ENCODE assay signal across 12 mouse cellular contexts in genomic region chr3:41360231-41360630, GRCm38 (mm10).
DNase-seq lines count a peak whose midpoint lies in the region; ATAC-seq lines count a peak whose summit lies in the region.
"Had no signal": no experiment of that assay in that cellular context is flagged by ENCODE, and none has a peak within 500 bp of the region (broad histone marks: within the 10 kb centered on the region; RNA-seq: fewer than 3 reads in every experiment).

No protein-coding gene starts in this region.

- no peak overlapping the region for H3K27ac ChIP-seq in embryonic facial prominence, embryonic 14.5 days (replicated peaks; ENCODE audit: low read depth, low read length)
- no peak overlapping the region for H3K27ac ChIP-seq in embryonic facial prominence, embryonic 10.5 days (replicated peaks)
- no peak overlapping the region for H3K27ac ChIP-seq in midbrain, embryonic 15.5 days
- H3K27ac ChIP-seq: neural tube, embryonic 13.5 days had no signal

- intact Hi-C loops in heart, postnatal 14 days (cut with DNase I) = no loop called here

- H3K9ac ChIP-seq in embryonic facial prominence, embryonic 14.5 days (ENCODE audit: low read depth, low read length) = no peak overlapping the region
- H3K9ac ChIP-seq in midbrain, embryonic 15.5 days = no peak overlapping the region
- H3K9ac ChIP-seq: neural tube, embryonic 13.5 days had no signal

- no peak overlapping the region for H3K4me3 ChIP-seq in embryonic facial prominence, embryonic 14.5 days (ENCODE audit: low read depth, low read length)
- no peak overlapping the region for H3K4me3 ChIP-seq in embryonic facial prominence, embryonic 10.5 days
- no peak overlapping the region for H3K4me3 ChIP-seq in midbrain, embryonic 15.5 days
- H3K4me3 ChIP-seq: neural tube, embryonic 13.5 days had no signal

- peaks cover 12% of the 10 kb centered on the region; the same call in 1 of the 2 replicates for H3K4me1 ChIP-seq in embryonic facial prominence, embryonic 14.5 days (ENCODE audit: control insufficient read depth, insufficient read depth, low read length)
- no peaks in the 10 kb centered on the region for H3K4me1 ChIP-seq in embryonic facial prominence, embryonic 10.5 days
- H3K4me1 ChIP-seq in midbrain, embryonic 15.5 days = no peaks in the 10 kb centered on the region
- H3K4me1 ChIP-seq: neural tube, embryonic 13.5 days had no signal

- H3K36me3 ChIP-seq in embryonic facial prominence, embryonic 14.5 days (ENCODE audit: control insufficient read depth, insufficient read depth, low read length) = no peaks in the 10 kb centered on the region
- no peaks in the 10 kb centered on the region for H3K36me3 ChIP-seq in embryonic facial prominence, embryonic 10.5 days (replicated peaks)
- no peaks in the 10 kb centered on the region for H3K36me3 ChIP-seq in midbrain, embryonic 15.5 days (replicated peaks)
- H3K36me3 ChIP-seq: neural tube, embryonic 13.5 days had no signal

- no peaks in the 10 kb centered on the region for H3K9me3 ChIP-seq in embryonic facial prominence, embryonic 14.5 days (ENCODE audit: control insufficient read depth, low read length)
- H3K9me3 ChIP-seq in embryonic facial prominence, embryonic 10.5 days = no peaks in the 10 kb centered on the region
- no peaks in the 10 kb centered on the region for H3K9me3 ChIP-seq in midbrain, embryonic 15.5 days
- H3K9me3 ChIP-seq: neural tube, embryonic 13.5 days had no signal

- peak; percentile 67 for ATAC-seq in embryonic facial prominence, embryonic 14.5 days (ENCODE audit: low read depth)
- ATAC-seq in megakaryocyte progenitor cell, adult 5-6 weeks (replicated peaks; ENCODE audit: poor library complexity) = no peak
- ATAC-seq in midbrain, embryonic 15.5 days (replicated peaks) = no peak
- ATAC-seq: activated CD4-positive, CD25-positive, alpha-beta regulatory T cell, adult 4 months; intestine, postnatal 0 days had no signal

- H3K27me3 ChIP-seq in embryonic facial prominence, embryonic 14.5 days (replicated peaks; ENCODE audit: control insufficient read depth, insufficient read depth, low read length) = no peaks in the 10 kb centered on the region
- H3K27me3 ChIP-seq in embryonic facial prominence, embryonic 10.5 days (replicated peaks; ENCODE audit: low read depth, poor library complexity, severe bottlenecking) = no peaks in the 10 kb centered on the region
- no peaks in the 10 kb centered on the region for H3K27me3 ChIP-seq in midbrain, embryonic 15.5 days (replicated peaks)
- H3K27me3 ChIP-seq: neural tube, embryonic 13.5 days had no signal

- DNase-seq in embryonic facial prominence, embryonic 14.5 days (ENCODE audit: low spot score) = peak; percentile 75
- DNase-seq in embryonic facial prominence, embryonic 10.5 days (ENCODE audit: low spot score) = no peak
- peak; percentile 28 for DNase-seq in ovary, postnatal 36 days (ENCODE audit: low spot score)
- no peak for DNase-seq in ovary, postnatal 10 days (ENCODE audit: low spot score)
- DNase-seq in heart, postnatal 14 days = peak; percentile 77 to 83
- DNase-seq in layer of hippocampus, adult 11-12 months (ENCODE audit: low spot score) = no peak
- DNase-seq: cerebellum, postnatal 36 days had no signal

- H3K4me2 ChIP-seq in embryonic facial prominence, embryonic 14.5 days (ENCODE audit: low read depth, low read length) = no peak overlapping the region
- H3K4me2 ChIP-seq in midbrain, embryonic 15.5 days = no peak overlapping the region
- H3K4me2 ChIP-seq: neural tube, embryonic 13.5 days had no signal

- whole genome bisulfite sequencing in embryonic facial prominence, embryonic 14.5 days = 32% methylated on average over 5 of the region's 5 CpGs
- WGBS in embryonic facial prominence, embryonic 10.5 days = 76% methylated on average over 5 of the region's 5 CpGs
- 73% methylated on average over 5 of the region's 5 CpGs for WGBS in midbrain, embryonic 15.5 days

Comparison
In these comparisons a context has a peak if more than half of its experiments do, and no peak if none do; other contexts are left out.
1. DNase-seq: peak in embryonic facial prominence, embryonic 14.5 days (single experiment), ovary, postnatal 36 days (single experiment) and heart, postnatal 14 days (2 of 2); none in embryonic facial prominence, embryonic 10.5 days (single experiment), ovary, postnatal 10 days (single experiment) and layer of hippocampus, adult 11-12 months (single experiment).